Mouse (Mus musculus) neural tube, embryonic 13.5 days (tissue): ENCODE measurements around the gene Rad9a. TPM values are rescaled to one million over a fixed set of nuclear protein-coding genes. Genes with fewer than 3 reads are reported as not detected.

Experiments
- ATAC-seq: fragments of 200-750 bp; cut with Nextera tagmentation; 2 replicates; pipeline ENCODE4 v1.8.0; 2017; ENCODE audit warnings: low read depth, mild to moderate bottlenecking, moderate TSS enrichment, moderate library complexity
- H3K27ac ChIP-seq: fragments of 300-500 bp; sonication (generic); replicated peaks from 2 replicates; pipeline ENCODE4 v1.5.1; 2015; ENCODE audit warnings: moderate library complexity, mild to moderate bottlenecking, inconsistent platforms
- H3K27me3 ChIP-seq: fragments of 300-500 bp; sonication (generic); 2 replicates; pipeline ENCODE4 v1.6.1; 2015; ENCODE audit warnings: mild to moderate bottlenecking, inconsistent platforms
- H3K36me3 ChIP-seq: fragments of 300-500 bp; sonication (generic); 2 replicates; pipeline ENCODE4 v1.6.1; 2015; ENCODE audit warnings: mild to moderate bottlenecking, inconsistent platforms
- H3K4me1 ChIP-seq: fragments of 300-500 bp; sonication (generic); replicated peaks from 2 replicates; pipeline ENCODE4 v1.6.1; 2015; ENCODE audit warnings: inconsistent platforms
- H3K4me2 ChIP-seq: fragments of 300-500 bp; sonication (generic); 2 replicates; pipeline ENCODE4 v1.6.1; 2015; ENCODE audit warnings: inconsistent platforms, mild to moderate bottlenecking, moderate library complexity
- H3K4me3 ChIP-seq: fragments of 300-500 bp; sonication (generic); 2 replicates; pipeline ENCODE4 v1.5.1; 2015; ENCODE audit warnings: mild to moderate bottlenecking, inconsistent platforms
- H3K9ac ChIP-seq: fragments of 300-500 bp; sonication (generic); 2 replicates; pipeline ENCODE4 v1.6.1; 2015; ENCODE audit warnings: moderate library complexity, mild to moderate bottlenecking, inconsistent platforms
- H3K9me3 ChIP-seq: fragments of 300-500 bp; sonication (generic); 2 replicates; pipeline ENCODE4 v1.6.1; 2016; ENCODE audit warnings: inconsistent platforms
- WGBS: fragments of 180-500 bp; shearing (Covaris S2); methylation state at CpG from one replicate; pipeline ENCODE4 v1.1.7; 2015; 5-methylcytosine and 5-hydroxymethylcytosine counted together
- microRNA-seq: library from miRNA; unstranded; fragments of <30 nt; microRNA quantifications from one replicate; pipeline ENCODE4, GENCODE M21; 2016
- polyA plus RNA-seq: library from polyadenylated mRNA; unstranded; fragments of >200 nt; fragmentation: Nextera tagmentation; extraction: Ambion mirVana; gene quantifications from 2 replicates; pipeline ENCODE4 v1.2.1, GENCODE M21; 2015

Gene Rad9a
- polyA plus RNA-seq, 1 experiment from 2014 or later: 23.5 TPM

GRCm38 (mm10) chr19:4147782-4148490, 53.5 kb downstream of the Rad9a start:
- Histone ChIP-seq H3K9ac (peak overlapping the region; percentile 94), H3K4me1 (peaks cover 23% of the 10 kb centered on the region), H3K36me3 (peaks cover 29% of the 10 kb centered on the region), H3K27ac (peak overlapping the region; percentile 77; the same call in 1 of the 2 replicates), H3K4me3 (peak overlapping the region; percentile 91), H3K4me2 (peak overlapping the region; percentile 94), H3K27me3 (no peaks in the 10 kb centered on the region), H3K9me3 (no peaks in the 10 kb centered on the region)
- WGBS: 34% methylated on average over 9 of the region's 9 CpGs
- peak; percentile 9 for ATAC-seq

- H3K9ac ChIP-seq: 0 out of 2 replicates have a peak overlapping the region, but pooled peaks have one; percentile 94
- ATAC-seq: no peak
- no peak overlapping the region for H3K4me2 ChIP-seq
- H3K27ac ChIP-seq: no peak overlapping the region
- WGBS: 63% methylated on average over 3 of the region's 3 CpGs
- peaks cover 20% of the 10 kb centered on the region for H3K36me3 ChIP-seq
- no peaks in the 10 kb centered on the region for H3K27me3 ChIP-seq
- peaks cover 23% of the 10 kb centered on the region for H3K4me1 ChIP-seq
- no peaks in the 10 kb centered on the region for H3K9me3 ChIP-seq
- no peak overlapping the region for H3K4me3 ChIP-seq
Measured at GRCm38 (mm10) chr19:4147022-4147405, 54.4 kb downstream of the Rad9a start.

- Histone ChIP-seq H3K27me3 (no peaks in the 10 kb centered on the region), H3K4me2 (no peak overlapping the region), H3K4me1 (peaks cover 23% of the 10 kb centered on the region), H3K9ac (no peak overlapping the region), H3K27ac (no peak overlapping the region), H3K36me3 (peaks cover 16% of the 10 kb centered on the region), H3K4me3 (no peak overlapping the region), H3K9me3 (no peaks in the 10 kb centered on the region)
- ATAC-seq: no peak
- 65% methylated on average over 12 of the region's 12 CpGs for WGBS
Measured at GRCm38 (mm10) chr19:4146366-4147021, 55.0 kb downstream of the Rad9a start.

DNA sequence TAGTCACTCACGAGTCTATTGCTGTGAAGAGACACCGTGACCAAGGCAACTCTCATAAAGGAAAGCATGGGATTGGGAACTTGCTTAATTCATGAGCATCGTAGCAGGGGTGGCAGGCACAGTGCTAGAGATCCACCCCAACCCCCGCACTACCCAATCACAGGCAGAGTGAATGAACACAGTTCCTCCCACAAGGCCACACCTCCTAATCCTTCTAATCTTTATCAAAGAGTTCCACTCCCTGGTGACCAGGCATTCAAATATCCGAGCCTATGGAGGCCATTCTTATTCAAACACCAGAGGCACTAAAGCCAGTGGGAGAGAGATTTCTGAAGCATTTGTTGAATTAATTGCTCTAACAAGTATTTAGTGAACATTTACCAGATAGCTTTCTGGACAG, 55.5 kb downstream of the Rad9a start:
- Histone ChIP-seq H3K36me3 (peaks cover 12% of the 10 kb centered on the region), H3K27me3 (no peaks in the 10 kb centered on the region), H3K4me1 (peaks cover 23% of the 10 kb centered on the region), H3K4me2 (no peak overlapping the region), H3K4me3 (no peak overlapping the region), H3K27ac (no peak overlapping the region), H3K9me3 (no peaks in the 10 kb centered on the region), H3K9ac (no peak overlapping the region)
- 84% methylated on average over 5 of the region's 5 CpGs for WGBS
- ATAC-seq: no peak

Small RNA genes lying within 50 kb of the gene (microRNA-seq; reads per million reads assigned to microRNA genes)
- gene Gm26115: not detected

Other genes with a start within 250 kb of the Rad9a start
- not detected in 2 replicates for gene Aldh3b3, start 243.0 kb downstream of the Rad9a start, polyA plus RNA-seq
- gene Aldh3b2, start 229.3 kb downstream of the Rad9a start, polyA plus RNA-seq: 0.14 and 0.32 TPM in 2 replicates
- 2.3 and 3.9 TPM in 2 replicates for gene Acy3, start 215.1 kb downstream of the Rad9a start, polyA plus RNA-seq
- not detected in 2 replicates for gene Tbx10, start 208.9 kb downstream of the Rad9a start, polyA plus RNA-seq
- 22.5 and 22.9 TPM in 2 replicates for gene Nudt8, start 201.1 kb downstream of the Rad9a start, polyA plus RNA-seq
- gene Gm49405, start 201.0 kb downstream of the Rad9a start, polyA plus RNA-seq: 4.7 and 6.0 TPM in 2 replicates
- 6.0 and 7.1 TPM in 2 replicates for gene Doc2g, start 198.3 kb downstream of the Rad9a start, polyA plus RNA-seq
- gene Ndufv1, start 188.9 kb downstream of the Rad9a start, polyA plus RNA-seq: 217 and 222 TPM in 2 replicates
- 383 and 433 TPM in 2 replicates for gene Gstp1, start 163.7 kb downstream of the Rad9a start, polyA plus RNA-seq
- 1.5 and 1.7 TPM in 2 replicates for gene Gstp2, start 155.6 kb downstream of the Rad9a start, polyA plus RNA-seq
- gene Gstp3, start 142.1 kb downstream of the Rad9a start, polyA plus RNA-seq: not detected in 2 replicates
- not detected in 2 replicates for gene Cabp2, start 120.1 kb downstream of the Rad9a start, polyA plus RNA-seq
- gene Cdk2ap2, start 104.5 kb downstream of the Rad9a start, polyA plus RNA-seq: 82.6 and 86.4 TPM in 2 replicates
- gene Pitpnm1, start 101.7 kb downstream of the Rad9a start, polyA plus RNA-seq: 37.0 and 37.8 TPM in 2 replicates
- 92.4 and 94.0 TPM in 2 replicates for gene Aip, start 75.8 kb downstream of the Rad9a start, polyA plus RNA-seq
- not detected in 2 replicates for gene Gpr152, start 61.9 kb downstream of the Rad9a start, polyA plus RNA-seq
- 0.14 TPM in 2 replicates for gene Cabp4, start 57.6 kb downstream of the Rad9a start, polyA plus RNA-seq
- 119 and 120 TPM in 2 replicates for gene Coro1b, start 53.0 kb downstream of the Rad9a start, polyA plus RNA-seq
- gene Ptprcap, start 48.1 kb downstream of the Rad9a start, polyA plus RNA-seq: 0.54 and 1.2 TPM in 2 replicates
- 62.7 and 63.6 TPM in 2 replicates for gene Rps6kb2, start 38.3 kb downstream of the Rad9a start, polyA plus RNA-seq
- gene Carns1, start 26.2 kb downstream of the Rad9a start, polyA plus RNA-seq: 5.1 and 6.6 TPM in 2 replicates
- gene Tbc1d10c, start 10.4 kb downstream of the Rad9a start, polyA plus RNA-seq: 0.80 and 0.88 TPM in 2 replicates
- 683 and 709 TPM in 2 replicates for gene Ppp1ca, start 9.6 kb downstream of the Rad9a start, polyA plus RNA-seq
- 0.67 and 0.79 TPM in 2 replicates for gene Clcf1, start 12.6 kb upstream of the Rad9a start, polyA plus RNA-seq
- gene AC109138.7, start 12.7 kb upstream of the Rad9a start, polyA plus RNA-seq: not detected in 2 replicates
- 21.0 and 22.1 TPM in 2 replicates for gene Pold4, start 30.2 kb upstream of the Rad9a start, polyA plus RNA-seq
- gene Ssh3, start 67.5 kb upstream of the Rad9a start, polyA plus RNA-seq: 7.2 and 8.2 TPM in 2 replicates
- 29.8 and 33.1 TPM in 2 replicates for gene Ankrd13d, start 81.5 kb upstream of the Rad9a start, polyA plus RNA-seq
- 22.3 and 25.5 TPM in 2 replicates for gene Grk2, start 104.6 kb upstream of the Rad9a start, polyA plus RNA-seq
- gene Kdm2a, start 196.6 kb upstream of the Rad9a start, polyA plus RNA-seq: 38.2 and 41.5 TPM in 2 replicates
- gene Rhod, start 237.8 kb upstream of the Rad9a start, polyA plus RNA-seq: 8.5 and 10.1 TPM in 2 replicates